Mouse (Mus musculus) bone marrow, adult 2 months (tissue): Measurements from ENCODE around the gene Eda2r.

Source experiments
- CTCF ChIP-seq: fragments of 200-500 bp; IDR thresholded peaks from 2 replicates; pipeline ENCODE4 v1.5.1; 2011; ENCODE audit warnings: low read length, control low read depth; ENCODE audit not compliant: control insufficient read depth, insufficient read depth
- POLR2A ChIP-seq: fragments of 200-500 bp; IDR thresholded peaks from 2 replicates; pipeline ENCODE4 v1.6.1; 2011; ENCODE audit warnings: low read depth, mild to moderate bottlenecking, control low read depth, low read length, borderline replicate concordance; ENCODE audit not compliant: control insufficient read depth

DNA sequence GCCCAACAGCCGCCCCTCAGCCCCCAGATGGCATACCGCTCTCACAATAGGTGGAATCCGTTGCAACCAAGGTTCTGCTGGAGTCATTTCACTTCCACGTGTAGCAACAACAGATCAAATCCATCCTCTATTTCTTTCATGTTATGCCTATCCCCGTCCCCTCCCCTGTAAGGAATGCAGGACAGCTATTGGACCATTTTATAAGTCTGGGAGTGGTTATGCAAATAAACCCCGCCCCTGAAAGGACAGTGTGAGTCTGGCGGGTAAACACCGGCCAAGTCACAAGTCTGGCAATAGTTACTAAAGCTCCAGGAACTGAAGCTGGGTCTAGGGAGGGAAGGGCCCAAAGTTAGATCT lies at the start of gene Eda2r:
- TF ChIP-seq CTCF, result no peak
- no peak for TF ChIP-seq POLR2A
